Mouse (Mus musculus) MEL (cell line): ENCODE data around the gene Olfr1193. TPM values are rescaled to one million over a fixed set of nuclear protein-coding genes. Genes with fewer than 3 reads are reported as not detected.
"Not testable (repeated sequence)": the region's sequence is repeated elsewhere in the genome, so short reads cannot be mapped to it uniquely, and the experiment has no call there.

Experiments used
- DNase-seq: peaks from one replicate; pipeline ENCODE4 v3.0.0; 2011; ENCODE audit warnings: low read depth, low spot score
- H3K27ac ChIP-seq: 2 replicates; pipeline ENCODE4 v1.5.1; 2012; ENCODE audit warnings: low read depth, mild to moderate bottlenecking, control low read depth, low read length, moderate library complexity; ENCODE audit not compliant: control insufficient read depth
- H3K27me3 ChIP-seq, 2 experiments: fragments of 150-350 bp in 1 of 2; sonication (generic) in 1 of 2; 2 replicates each; pipeline ENCODE4 v1.6.1; 2012; ENCODE audit warnings: low read length in 2 of 2, mild to moderate bottlenecking in 2 of 2, improper control_type of control experiment in 1 of 2, moderate library complexity in 1 of 2; ENCODE audit not compliant: insufficient read depth in 2 of 2, control insufficient read depth in 1 of 2
- H3K36me3 ChIP-seq, 2 experiments: 2 replicates each; pipeline ENCODE4 v1.6.1; 2012 to 2014; ENCODE audit warnings: low read length in 2 of 2, improper control_type of control experiment in 1 of 2, inconsistent platforms in 1 of 2, mild to moderate bottlenecking in 1 of 2; ENCODE audit not compliant: insufficient read depth in 2 of 2, control insufficient read depth in 1 of 2
- H3K4me1 ChIP-seq, 2 experiments: fragments of 150-350 bp in 1 of 2; sonication (generic) in 1 of 2; 2 replicates each; pipeline ENCODE4 v1.6.1; 2012; ENCODE audit warnings: low read length in 2 of 2, improper control_type of control experiment in 1 of 2, mild to moderate bottlenecking in 1 of 2; ENCODE audit not compliant: insufficient read depth in 2 of 2, control insufficient read depth in 1 of 2
- H3K4me3 ChIP-seq, 2 experiments: fragments of 150-350 bp in 1 of 2; sonication (generic) in 1 of 2; 2 replicates each; pipeline ENCODE4 v1.5.1; 2012; ENCODE audit warnings: low read depth in 2 of 2, low read length in 2 of 2, mild to moderate bottlenecking in 2 of 2, moderate library complexity in 2 of 2, control low read depth in 1 of 2, improper control_type of control experiment in 1 of 2; ENCODE audit not compliant: control insufficient read depth in 1 of 2, insufficient read depth in 1 of 2
- H3K79me2 ChIP-seq: 2 replicates; pipeline ENCODE4 v1.6.1; 2012; ENCODE audit warnings: mild to moderate bottlenecking, low read length, moderate library complexity; ENCODE audit not compliant: control insufficient read depth, poor library complexity, insufficient read depth
- H3K9ac ChIP-seq: 2 replicates; pipeline ENCODE4 v1.6.1; 2012; ENCODE audit warnings: low read depth, mild to moderate bottlenecking, control low read depth, low read length, moderate library complexity; ENCODE audit not compliant: control insufficient read depth, poor library complexity, severe bottlenecking
- H3K9me3 ChIP-seq: fragments of 150-350 bp; sonication (generic); replicated peaks from 2 replicates; pipeline ENCODE4 v1.6.1; 2012; ENCODE audit warnings: mild to moderate bottlenecking, low read length, improper control_type of control experiment, moderate library complexity; ENCODE audit not compliant: insufficient read depth
- CHD2 ChIP-seq: IDR thresholded peaks from 2 replicates; pipeline ENCODE4 v1.6.1; 2011; ENCODE audit warnings: low read length, improper control_type of control experiment
- E2F4 ChIP-seq: IDR thresholded peaks from 2 replicates; pipeline ENCODE4 v1.6.1; 2011; ENCODE audit warnings: low read depth, low read length, improper control_type of control experiment, borderline replicate concordance
- EP300 ChIP-seq, 2 experiments: IDR thresholded peaks; 2 replicates each; pipeline ENCODE4 v1.6.1; 2011; ENCODE audit warnings: improper control_type of control experiment in 2 of 2, low read length in 2 of 2, low read depth in 1 of 2, mild to moderate bottlenecking in 1 of 2
- GATA1 ChIP-seq: IDR thresholded peaks from 2 replicates; pipeline ENCODE4 v1.6.1; 2011; ENCODE audit warnings: low read depth, low read length, improper control_type of control experiment
- HCFC1 ChIP-seq: IDR thresholded peaks from 2 replicates; pipeline ENCODE4 v1.6.1; 2012; ENCODE audit warnings: low read depth, mild to moderate bottlenecking, inconsistent platforms, low read length, improper control_type of control experiment, moderate library complexity
- KAT2A ChIP-seq: conservative IDR thresholded peaks from 2 replicates; pipeline ENCODE4 v1.6.1; 2012; ENCODE audit warnings: low read depth, low read length, improper control_type of control experiment, inconsistent platforms
- MAFK ChIP-seq: IDR thresholded peaks from 2 replicates; pipeline ENCODE4 v1.6.1; 2011; ENCODE audit warnings: low read depth, mild to moderate bottlenecking, low read length, improper control_type of control experiment, borderline replicate concordance
- MAX ChIP-seq: IDR thresholded peaks from 2 replicates; pipeline ENCODE4 v1.6.1; 2011; ENCODE audit warnings: low read length, improper control_type of control experiment
- MXI1 ChIP-seq: IDR thresholded peaks from 2 replicates; pipeline ENCODE4 v1.6.1; 2011; ENCODE audit warnings: mild to moderate bottlenecking, low read depth, low read length, improper control_type of control experiment
- MYB ChIP-seq: IDR thresholded peaks from 2 replicates; pipeline ENCODE4 v1.6.1; 2011; ENCODE audit warnings: mild to moderate bottlenecking, low read depth, low read length, improper control_type of control experiment
- MYC ChIP-seq: IDR thresholded peaks from 2 replicates; pipeline ENCODE4 v1.6.1; 2011; ENCODE audit warnings: low read depth, mild to moderate bottlenecking, low read length, improper control_type of control experiment, moderate library complexity
- NELFE ChIP-seq: IDR thresholded peaks from 2 replicates; pipeline ENCODE4 v1.6.1; 2011; ENCODE audit warnings: low read depth, low read length, improper control_type of control experiment
- POLR2A ChIP-seq, 2 experiments: IDR thresholded peaks; 2 replicates each; pipeline ENCODE4 v1.6.1; 2011 to 2012; ENCODE audit warnings: low read length in 2 of 2, mild to moderate bottlenecking in 2 of 2, control low read depth in 1 of 2, improper control_type of control experiment in 1 of 2, low read depth in 1 of 2, moderate library complexity in 1 of 2; ENCODE audit not compliant: control insufficient read depth in 1 of 2, insufficient read depth in 1 of 2, poor library complexity in 1 of 2
- POLR2AphosphoS2 ChIP-seq: IDR thresholded peaks from 2 replicates; pipeline ENCODE4 v1.6.1; 2011; ENCODE audit warnings: low read length, improper control_type of control experiment
- POLR2AphosphoS5 ChIP-seq: IDR thresholded peaks from 2 replicates; pipeline ENCODE4 v1.6.1; 2012; ENCODE audit warnings: low read depth, borderline replicate concordance, mild to moderate bottlenecking, inconsistent platforms, low read length, moderate library complexity, mixed read lengths
- RAD21 ChIP-seq: IDR thresholded peaks from 2 replicates; pipeline ENCODE4 v1.6.1; 2011; ENCODE audit warnings: mild to moderate bottlenecking, low read depth, low read length, improper control_type of control experiment
- RCOR1 ChIP-seq: IDR thresholded peaks from 2 replicates; pipeline ENCODE4 v1.6.1; 2012; ENCODE audit warnings: low read depth, mild to moderate bottlenecking, inconsistent platforms, low read length, improper control_type of control experiment
- TBP ChIP-seq: IDR thresholded peaks from 2 replicates; pipeline ENCODE4 v1.8.0; 2011; ENCODE audit warnings: low read depth, low read length, improper control_type of control experiment
- TCF12 ChIP-seq: IDR thresholded peaks from 2 replicates; pipeline ENCODE4 v1.6.1; 2014; ENCODE audit warnings: low read depth, mild to moderate bottlenecking, inconsistent platforms, low read length, improper control_type of control experiment, moderate library complexity
- USF1 ChIP-seq: IDR thresholded peaks from 2 replicates; pipeline ENCODE4 v1.6.1; 2014; ENCODE audit warnings: low read depth, mild to moderate bottlenecking, inconsistent platforms, low read length, improper control_type of control experiment, moderate library complexity
- polyA plus RNA-seq, 2 experiments: library from polyadenylated mRNA; stranded (reverse) in 1 of 2; unstranded in 1 of 2; fragments of >175 nt in 1 of 2; fragments of >200 nt in 1 of 2; gene quantifications; 2 replicates each; pipeline versions ENCODE4 v1.2.1 to v1.2.4; 2012; ENCODE audit warnings: low replicate concordance in 2 of 2, low read depth in 1 of 2; ENCODE audit not compliant: insufficient read length in 2 of 2, insufficient read depth in 1 of 2, missing spikeins in 1 of 2
- total RNA-seq: library from RNA; depleted of rRNA; stranded (reverse); fragments of 300-350 nt; gene quantifications from 2 replicates; pipeline ENCODE4 v1.2.3, GENCODE M21; 2012; rRNA removed

Olfr1193 gene
- not detected in 2 replicates for total RNA-seq
- polyA plus RNA-seq, result not detected

GRCm38 (mm10) chr2:88675328-88675727 is at the start of gene Olfr1193:
Olfr1193 (plus strand) TSS chr2:88675628.
- H3K9ac ChIP-seq, H3K4me1 ChIP-seq, H3K79me2 ChIP-seq, H3K27me3 ChIP-seq, H3K4me3 ChIP-seq, H3K9me3 ChIP-seq, DNase-seq, H3K36me3 ChIP-seq, H3K27ac ChIP-seq: not testable (repeated sequence)

- not testable (repeated sequence) for H3K36me3 ChIP-seq, H3K4me3 ChIP-seq, H3K9me3 ChIP-seq, DNase-seq, H3K9ac ChIP-seq, H3K27me3 ChIP-seq, H3K4me1 ChIP-seq, H3K79me2 ChIP-seq, H3K27ac ChIP-seq
Observed at GRCm38 (mm10) chr2:88640242-88640641, 35.2 kb upstream of the Olfr1193 start, which contains the start of gene Olfr1191-ps1. Olfr1191-ps1 (plus strand) TSS chr2:88640542.

GRCm38 (mm10) chr2:88648209-88648608 is 27.2 kb upstream of the Olfr1193 start, which contains the start of gene Olfr1192-ps1:
Olfr1192-ps1 (plus strand) TSS chr2:88648509.
- Histone ChIP-seq H3K36me3 (no peaks in the 10 kb centered on the region), H3K9me3 (no peaks in the 10 kb centered on the region), H3K4me1 (no peaks in the 10 kb centered on the region), H3K27ac (no peak within 1 kb of the TSS), H3K9ac (no peak within 1 kb of the TSS), H3K79me2 (no peaks in the 10 kb centered on the region), H3K27me3 (no peaks in the 10 kb centered on the region), H3K4me3 (no peak within 1 kb of the TSS)
- TF ChIP-seq TBP, result no peak
- no peak for DNase-seq

- no peak for TF ChIP-seq KAT2A
- TF ChIP-seq POLR2AphosphoS5, result no peak
- no peak for TF ChIP-seq MYC
- no peak for TF ChIP-seq MYB
- TF ChIP-seq CHD2, result no peak
- no peak for TF ChIP-seq RAD21
- TF ChIP-seq NELFE, result no peak
- no peak for TF ChIP-seq MXI1
- no peak for TF ChIP-seq TCF12
- no peak for TF ChIP-seq E2F4
- TF ChIP-seq MAFK, result no peak
- TF ChIP-seq POLR2AphosphoS2, result no peak
- no peak for TF ChIP-seq USF1
- TF ChIP-seq MAX, result no peak
- TF ChIP-seq POLR2A (IDR thresholded peaks at IDR 0.05; ENCODE audit: control insufficient read depth in 1 of 2, insufficient read depth in 1 of 2, low read depth in 1 of 2, low read length in 2 of 2, poor library complexity in 1 of 2), result no peak
- TF ChIP-seq EP300 (IDR thresholded peaks at IDR 0.05; ENCODE audit: low read depth in 1 of 2, low read length in 2 of 2), result no peak
- no peak for TF ChIP-seq TBP
- no peak for TF ChIP-seq HCFC1
- TF ChIP-seq RCOR1, result no peak
- TF ChIP-seq GATA1, result no peak
- no peak for DNase-seq
- no peaks in the 10 kb centered on the region for H3K36me3 ChIP-seq
- H3K9me3 ChIP-seq, result no peaks in the 10 kb centered on the region
- H3K9ac ChIP-seq, result no peak within 1 kb of the TSS
- no peaks in the 10 kb centered on the region for H3K4me1 ChIP-seq
- H3K79me2 ChIP-seq, result no peaks in the 10 kb centered on the region
- no peak within 1 kb of the TSS for H3K27ac ChIP-seq
- no peaks in the 10 kb centered on the region for H3K27me3 ChIP-seq
- H3K4me3 ChIP-seq, result no peak within 1 kb of the TSS
Observed at GRCm38 (mm10) chr2:88689087-88689486, 13.7 kb downstream of the Olfr1193 start, which contains the start of gene Olfr1195. Olfr1195 (minus strand) TSS chr2:88689187.
